Mouse (Mus musculus) hindlimb bud, embryonic 11.5 days (tissue): ENCODE results near the gene Tm2d1.
"Not testable (repeated sequence)": the region's sequence is repeated elsewhere in the genome, so short reads cannot be mapped to it uniquely, and the experiment has no call there.

Experiments used
- DNase-seq: peaks from one replicate; pipeline ENCODE4 v3.0.0-alpha.2; 2012; ENCODE audit warnings: low read depth, low spot score; ENCODE audit errors: extremely low spot score

Tm2d1 gene

GRCm38 (mm10) chr4:98382716-98383424 is at the start of gene Tm2d1:
Gene Tm2d1 (minus strand): TSS chr4:98383306.
- no peak for DNase-seq

GRCm38 (mm10) chr4:98428371-98428770 is 45.3 kb upstream of the Tm2d1 start:
- DNase-seq = no peak

GRCm38 (mm10) chr4:98415150-98415549 is 32.0 kb upstream of the Tm2d1 start:
- not testable (repeated sequence) for DNase-seq

GRCm38 (mm10) chr4:98408455-98408854 is 25.3 kb upstream of the Tm2d1 start:
- DNase-seq = no peak

- no peak for DNase-seq
These were observed 21.3 kb upstream of the Tm2d1 start for GRCm38 (mm10) chr4:98404412-98404811.

GRCm38 (mm10) chr4:98403492-98403891 is 20.4 kb upstream of the Tm2d1 start:
- DNase-seq = no peak

GRCm38 (mm10) chr4:98401584-98401962 is 18.5 kb upstream of the Tm2d1 start:
- DNase-seq = no peak

- DNase-seq = no peak
These were observed 17.9 kb upstream of the Tm2d1 start for GRCm38 (mm10) chr4:98400926-98401583.

- no peak for DNase-seq
These were observed 12.8 kb upstream of the Tm2d1 start, which contains the start of gene Patj for GRCm38 (mm10) chr4:98395690-98396437. Gene Patj (plus strand): TSS chr4:98395785.

- DNase-seq = no peak
These were observed 12.2 kb upstream of the Tm2d1 start for GRCm38 (mm10) chr4:98395346-98395689.

GRCm38 (mm10) chr4:98385036-98385435 is 1.9 kb upstream of the Tm2d1 start:
- no peak for DNase-seq

- no peak for DNase-seq
These were observed 6.2 kb downstream of the Tm2d1 start for GRCm38 (mm10) chr4:98376943-98377342.

GRCm38 (mm10) chr4:98375401-98375800 is 7.7 kb downstream of the Tm2d1 start:
- DNase-seq = no peak

GRCm38 (mm10) chr4:98358034-98358809 is 24.9 kb downstream of the Tm2d1 start:
- DNase-seq = no peak

GRCm38 (mm10) chr4:98348580-98348979 is 34.5 kb downstream of the Tm2d1 start:
- DNase-seq = no peak

- DNase-seq = no peak
These were observed 37.3 kb downstream of the Tm2d1 start for GRCm38 (mm10) chr4:98345783-98346182.

- no peak for DNase-seq
These were observed 43.0 kb downstream of the Tm2d1 start for GRCm38 (mm10) chr4:98339992-98340564.

GRCm38 (mm10) chr4:98338636-98339630 is 44.2 kb downstream of the Tm2d1 start:
- DNase-seq = no peak

- DNase-seq = no peak
These were observed 45.9 kb downstream of the Tm2d1 start for GRCm38 (mm10) chr4:98337197-98337596.

GRCm38 (mm10) chr4:98335726-98336125 is 47.4 kb downstream of the Tm2d1 start:
- DNase-seq = no peak
